Mouse (Mus musculus) urinary bladder, postnatal 36 days (tissue): ENCODE measurements around the gene Wnt11.
A peak's percentile ranks its signal among the peaks of the same experiment; 100 is the strongest.

Experiments
- DNase-seq, 2 experiments: peaks; one replicate each; pipeline ENCODE4 v3.0.0; 2022; ENCODE audit warnings: low spot score in 2 of 2, mixed read lengths in 1 of 2

Gene Wnt11

GRCm38 (mm10) chr7:98828876-98829275 is 6.0 kb upstream of the Wnt11 start:
- no peak for DNase-seq

GRCm38 (mm10) chr7:98831290-98831689 is 3.6 kb upstream of the Wnt11 start:
- DNase-seq = no peak

- peak in 1 of 2 experiments; percentile 19 for DNase-seq
Observed at GRCm38 (mm10) chr7:98835519-98836441, 868 bp downstream of the Wnt11 start.

GRCm38 (mm10) chr7:98836646-98837045 is 1.7 kb downstream of the Wnt11 start:
- peak; percentile 32 to 74 for DNase-seq

GRCm38 (mm10) chr7:98837901-98838300 is 3.0 kb downstream of the Wnt11 start:
- DNase-seq = peak; percentile 76 to 87

- peak; percentile 42 to 60 for DNase-seq
Observed at GRCm38 (mm10) chr7:98838729-98839141, 3.8 kb downstream of the Wnt11 start.

- no peak for DNase-seq
Observed at GRCm38 (mm10) chr7:98839312-98839711, 4.4 kb downstream of the Wnt11 start.

- no peak for DNase-seq
Observed at GRCm38 (mm10) chr7:98840771-98841170, 5.9 kb downstream of the Wnt11 start.

GRCm38 (mm10) chr7:98841802-98842201 is 6.9 kb downstream of the Wnt11 start:
- no peak for DNase-seq

- DNase-seq = no peak
Observed at GRCm38 (mm10) chr7:98842997-98843396, 8.1 kb downstream of the Wnt11 start.

GRCm38 (mm10) chr7:98843649-98844048 is 8.7 kb downstream of the Wnt11 start:
- DNase-seq = no peak

GRCm38 (mm10) chr7:98848899-98849640 is 14.2 kb downstream of the Wnt11 start:
- DNase-seq = peak in 1 of 2 experiments; percentile 33

- DNase-seq = no peak
Observed at GRCm38 (mm10) chr7:98850388-98850787, 15.5 kb downstream of the Wnt11 start.

GRCm38 (mm10) chr7:98851220-98851619 is 16.3 kb downstream of the Wnt11 start:
- DNase-seq = no peak

GRCm38 (mm10) chr7:98852950-98853650 is 18.2 kb downstream of the Wnt11 start:
- no peak for DNase-seq

- DNase-seq = no peak
Observed at GRCm38 (mm10) chr7:98853806-98854205, 18.9 kb downstream of the Wnt11 start.

GRCm38 (mm10) chr7:98855388-98855787 is 20.5 kb downstream of the Wnt11 start:
- no peak for DNase-seq

- no peak for DNase-seq
Observed at GRCm38 (mm10) chr7:98856128-98856527, 21.2 kb downstream of the Wnt11 start.

- no peak for DNase-seq
Observed at GRCm38 (mm10) chr7:98857094-98857493, 22.2 kb downstream of the Wnt11 start.

GRCm38 (mm10) chr7:98861002-98861401 is 26.1 kb downstream of the Wnt11 start:
- DNase-seq = no peak

- no peak for DNase-seq
Observed at GRCm38 (mm10) chr7:98862994-98863393, 28.1 kb downstream of the Wnt11 start.
